Mouse (Mus musculus): ENCODE data around the gene Tubgcp3. TPM values are rescaled to one million over a fixed set of nuclear protein-coding genes. Genes with fewer than 3 reads are reported as not detected.

Tubgcp3 gene
- polyA plus RNA-seq (2014; fragmentation: Nextera tagmentation; extraction: Ambion mirVana) = 59.4 and 61.8 TPM in 2 replicates

DNA sequence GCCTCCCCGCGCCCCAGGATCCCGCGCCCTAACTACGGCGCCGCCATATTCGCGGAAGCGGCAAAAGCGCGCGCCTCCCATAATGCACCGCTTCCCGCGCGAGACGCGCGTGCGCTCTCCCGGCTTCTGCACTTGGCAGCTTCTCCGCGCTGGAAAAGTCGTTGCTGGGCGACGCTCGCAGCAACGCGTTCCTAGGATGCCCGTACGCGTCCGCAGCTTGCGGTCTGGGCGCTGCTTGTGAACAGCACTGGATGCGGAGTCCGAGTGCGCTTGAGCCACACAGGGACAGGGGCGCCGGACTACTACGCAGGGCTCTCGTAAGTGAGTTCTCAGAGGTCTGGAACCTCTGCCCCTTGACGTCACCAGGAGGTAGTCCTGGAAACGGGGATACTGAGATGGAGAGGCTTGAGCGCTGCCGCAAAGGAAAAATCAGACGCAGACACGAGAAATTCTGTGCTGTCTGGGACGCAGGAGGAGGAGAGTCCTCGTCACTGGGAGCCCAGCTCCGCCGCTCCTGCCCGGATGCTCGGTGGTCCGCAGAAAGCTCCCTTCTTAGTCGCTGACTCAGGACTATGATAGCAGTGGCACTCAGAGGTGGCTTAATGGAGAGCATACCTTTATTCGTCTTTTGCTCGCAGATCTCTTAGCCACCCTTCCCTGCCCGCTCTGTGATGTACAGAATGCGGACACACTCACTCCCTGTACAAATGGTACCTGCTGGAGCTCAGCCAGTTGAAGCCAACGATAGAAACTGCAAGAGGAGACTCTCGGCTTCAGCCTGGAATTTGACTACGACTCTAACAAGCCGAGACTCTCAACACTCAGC lies at the start of gene Tubgcp3:
TSS of gene Tubgcp3 (minus strand) at position 193 of the 826 bp plus-strand sequence.
- Histone ChIP-seq H3K27me3 (ENCODE audit: control insufficient read depth, insufficient read depth, low read length) (no peaks in the 10 kb centered on the region), H3K4me1 (ENCODE audit: control insufficient read depth, insufficient read depth, low read length) (peaks cover 10% of the 10 kb centered on the region; the same call in 1 of the 2 replicates), H3K36me3 (ENCODE audit: control insufficient read depth, insufficient read depth, low read length) (no peaks in the 10 kb centered on the region), H3K9me3 (ENCODE audit: control insufficient read depth, low read length) (no peaks in the 10 kb centered on the region), H3K9ac (ENCODE audit: low read length) (peak within 1 kb of the TSS; percentile 92), H3K4me2 (ENCODE audit: low read depth) (peak within 1 kb of the TSS; percentile 85), H3K4me3 (ENCODE audit: low read depth, low read length) (peak within 1 kb of the TSS; percentile 93), H3K27ac (ENCODE audit: low read depth, low read length) (peak within 1 kb of the TSS; percentile 64; the same call in 1 of the 2 replicates)
- DNase-seq (ENCODE audit: low spot score) (peak; percentile 94), ATAC-seq (ENCODE audit: insufficient read depth, low FRiP score, low TSS enrichment) (peak; percentile 88)
- WGBS = 2% methylated on average over 64 of the region's 65 CpGs

DNA sequence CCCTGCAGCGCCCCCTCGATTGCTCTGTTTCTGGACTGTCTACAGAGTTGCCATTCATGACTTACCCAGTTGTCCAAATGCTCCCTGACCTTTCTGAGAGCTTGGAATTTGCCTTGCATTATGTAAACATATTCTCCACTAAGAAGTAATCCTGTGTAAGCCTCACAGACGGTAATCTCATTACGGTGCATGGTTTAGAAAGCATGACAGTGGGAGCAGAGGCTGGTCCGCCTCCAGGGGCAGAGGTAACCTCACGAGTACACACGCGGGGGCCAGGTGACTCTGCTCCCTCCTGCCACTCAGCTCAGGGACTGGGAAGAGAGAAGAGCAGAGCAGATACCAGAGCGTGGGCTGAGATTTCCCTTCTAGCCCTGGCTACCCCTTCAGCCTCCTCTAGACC lies 47.0 kb upstream of the Tubgcp3 start:
- ATAC-seq (ENCODE audit: insufficient read depth, low FRiP score, low TSS enrichment) = no peak
- H3K27ac ChIP-seq (ENCODE audit: low read depth, low read length) = no peak overlapping the region
- H3K9me3 ChIP-seq (ENCODE audit: control insufficient read depth, low read length) = no peaks in the 10 kb centered on the region
- H3K4me1 ChIP-seq (ENCODE audit: control insufficient read depth, insufficient read depth, low read length) = no peaks in the 10 kb centered on the region
- no peaks in the 10 kb centered on the region for H3K36me3 ChIP-seq (ENCODE audit: control insufficient read depth, insufficient read depth, low read length)
- WGBS = 72% methylated on average over 9 of the region's 9 CpGs
- no peak overlapping the region for H3K4me3 ChIP-seq (ENCODE audit: low read depth, low read length)
- DNase-seq (ENCODE audit: low spot score) = no peak
- no peaks in the 10 kb centered on the region for H3K27me3 ChIP-seq (ENCODE audit: control insufficient read depth, insufficient read depth, low read length)
- no peak overlapping the region for H3K9ac ChIP-seq (ENCODE audit: low read length)
- no peak overlapping the region for H3K4me2 ChIP-seq (ENCODE audit: low read depth)

DNA sequence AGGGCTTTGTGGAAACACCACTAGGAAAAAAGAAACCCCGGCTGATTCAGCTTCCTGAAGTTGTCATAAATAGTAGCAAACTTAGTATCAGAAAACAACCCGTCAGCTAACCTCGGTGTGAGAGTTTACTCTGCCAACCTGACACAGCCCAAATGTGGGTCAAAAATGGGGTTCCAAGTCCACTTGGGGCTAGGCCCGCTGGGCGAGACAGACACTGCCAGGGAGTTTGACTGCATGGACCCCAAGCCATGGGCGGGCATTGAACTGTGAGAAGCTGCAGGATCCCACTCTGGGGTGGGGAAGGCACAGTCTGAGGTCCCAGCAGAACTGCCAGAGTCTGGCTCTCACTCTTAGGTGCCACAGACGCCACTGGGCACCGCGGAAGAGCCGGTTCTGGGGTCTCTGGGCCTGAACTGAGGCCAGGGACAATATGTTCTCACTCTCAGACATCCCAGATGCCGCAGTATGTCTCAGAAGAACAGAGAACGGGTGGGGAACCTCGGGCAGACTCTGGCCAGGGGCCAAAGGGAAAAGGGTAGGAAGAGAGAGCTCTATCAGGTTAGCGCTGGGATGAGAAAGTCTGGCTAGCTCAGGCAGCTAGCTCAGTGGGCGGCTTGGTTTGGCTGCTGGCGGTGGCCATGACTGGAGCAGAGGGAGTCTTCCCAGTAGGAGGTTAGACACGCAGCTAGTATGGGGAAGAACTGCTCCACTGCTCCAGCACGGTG lies 44.0 kb upstream of the Tubgcp3 start:
- 88% methylated on average over 18 of the region's 18 CpGs for WGBS
- Histone ChIP-seq H3K27me3 (ENCODE audit: control insufficient read depth, insufficient read depth, low read length) (no peaks in the 10 kb centered on the region), H3K9me3 (ENCODE audit: control insufficient read depth, low read length) (no peaks in the 10 kb centered on the region), H3K9ac (ENCODE audit: low read length) (no peak overlapping the region), H3K4me3 (ENCODE audit: low read depth, low read length) (no peak overlapping the region), H3K27ac (ENCODE audit: low read depth, low read length) (no peak overlapping the region), H3K4me2 (ENCODE audit: low read depth) (no peak overlapping the region), H3K36me3 (ENCODE audit: control insufficient read depth, insufficient read depth, low read length) (no peaks in the 10 kb centered on the region), H3K4me1 (ENCODE audit: control insufficient read depth, insufficient read depth, low read length) (no peaks in the 10 kb centered on the region)
- DNase-seq (ENCODE audit: low spot score) = no peak
- ATAC-seq (ENCODE audit: insufficient read depth, low FRiP score, low TSS enrichment) = no peak

DNA sequence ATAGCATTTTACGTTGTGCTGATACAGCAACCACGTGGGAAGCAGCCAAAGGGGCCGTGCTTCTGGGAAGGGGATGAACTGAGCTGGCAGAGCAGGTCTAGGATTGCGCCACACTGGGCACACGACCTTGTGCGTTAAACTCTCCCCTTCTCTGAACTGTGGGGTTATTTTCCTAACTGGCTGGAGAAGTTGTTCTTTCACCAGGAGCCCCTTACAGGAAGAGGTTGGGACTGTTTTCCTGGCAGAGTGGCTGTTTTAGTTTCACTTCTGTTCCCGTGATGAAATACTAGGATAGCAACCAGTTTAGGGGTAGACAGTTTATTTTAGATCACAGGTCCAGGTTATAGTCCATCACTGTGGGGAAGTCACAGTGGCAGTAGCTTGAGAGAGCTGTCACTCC lies 39.6 kb upstream of the Tubgcp3 start:
- ATAC-seq (ENCODE audit: insufficient read depth, low FRiP score, low TSS enrichment) = no peak
- WGBS = 75% methylated on average over 7 of the region's 7 CpGs
- no peak overlapping the region for H3K27ac ChIP-seq (ENCODE audit: low read depth, low read length)

DNA sequence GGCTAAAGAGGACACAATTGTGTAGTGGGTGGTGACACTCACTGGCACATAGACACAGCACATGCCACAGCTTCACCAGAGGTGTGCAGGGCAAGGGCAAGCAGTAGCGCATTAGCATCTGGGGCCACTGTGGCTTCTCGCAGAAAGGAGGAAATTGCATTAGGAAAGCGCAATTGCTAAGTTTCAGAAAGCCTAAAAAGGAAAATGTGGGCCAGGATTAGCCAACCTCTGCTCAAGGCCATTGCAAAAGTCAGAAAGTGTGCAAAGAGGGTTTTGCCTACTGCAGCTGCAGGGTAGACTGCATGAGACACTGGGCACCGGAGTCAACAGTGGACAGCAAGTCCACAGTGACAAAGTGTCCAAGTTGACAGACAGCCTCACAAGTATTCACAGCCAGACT lies 31.5 kb upstream of the Tubgcp3 start:
- H3K9me3 ChIP-seq (ENCODE audit: control insufficient read depth, low read length) = no peaks in the 10 kb centered on the region; the same call in 1 of the 2 replicates
- no peak for ATAC-seq (ENCODE audit: insufficient read depth, low FRiP score, low TSS enrichment)
- H3K4me1 ChIP-seq (ENCODE audit: control insufficient read depth, insufficient read depth, low read length) = no peaks in the 10 kb centered on the region
- no peaks in the 10 kb centered on the region for H3K36me3 ChIP-seq (ENCODE audit: control insufficient read depth, insufficient read depth, low read length)
- no peaks in the 10 kb centered on the region for H3K27me3 ChIP-seq (ENCODE audit: control insufficient read depth, insufficient read depth, low read length)
- no peak overlapping the region for H3K4me3 ChIP-seq (ENCODE audit: low read depth, low read length)
- H3K9ac ChIP-seq (ENCODE audit: low read length) = no peak overlapping the region
- DNase-seq (ENCODE audit: low spot score) = no peak
- no peak overlapping the region for H3K4me2 ChIP-seq (ENCODE audit: low read depth)
- no peak overlapping the region for H3K27ac ChIP-seq (ENCODE audit: low read depth, low read length)
- WGBS = 84% methylated on average over 4 of the region's 4 CpGs

More for the DNA sequence above, 39.6 kb upstream of the Tubgcp3 start:
- H3K4me1 ChIP-seq (ENCODE audit: control insufficient read depth, insufficient read depth, low read length) = no peaks in the 10 kb centered on the region
- no peak for DNase-seq (ENCODE audit: low spot score)
- no peak overlapping the region for H3K4me3 ChIP-seq (ENCODE audit: low read depth, low read length)
- H3K36me3 ChIP-seq (ENCODE audit: control insufficient read depth, insufficient read depth, low read length) = no peaks in the 10 kb centered on the region
- no peak overlapping the region for H3K4me2 ChIP-seq (ENCODE audit: low read depth)
- no peaks in the 10 kb centered on the region; the same call in 1 of the 2 replicates for H3K9me3 ChIP-seq (ENCODE audit: control insufficient read depth, low read length)
- no peak overlapping the region for H3K9ac ChIP-seq (ENCODE audit: low read length)
- H3K27me3 ChIP-seq (ENCODE audit: control insufficient read depth, insufficient read depth, low read length) = no peaks in the 10 kb centered on the region

DNA sequence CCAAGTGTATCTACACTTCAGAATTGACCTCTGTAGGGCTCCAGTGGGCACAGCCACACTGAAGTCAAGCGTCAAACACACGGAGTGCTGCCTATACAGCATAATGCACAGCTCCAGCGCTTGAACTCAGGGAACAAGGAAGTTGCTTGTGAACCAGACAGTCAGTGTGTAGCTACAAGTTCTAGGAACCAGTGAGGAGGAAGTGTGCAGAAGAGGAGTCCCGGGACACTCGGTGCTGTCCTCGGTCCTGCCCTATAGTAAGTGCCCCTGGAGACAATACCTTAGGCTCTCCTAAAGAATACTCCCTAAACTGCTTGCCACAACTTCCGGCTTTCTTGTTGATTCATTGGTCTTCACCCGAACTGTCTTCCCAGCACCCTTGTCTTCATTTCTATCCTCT lies 30.2 kb upstream of the Tubgcp3 start:
- ATAC-seq (ENCODE audit: insufficient read depth, low FRiP score, low TSS enrichment) (no peak), DNase-seq (ENCODE audit: low spot score) (no peak)
- Histone ChIP-seq H3K4me2 (ENCODE audit: low read depth) (no peak overlapping the region), H3K4me3 (ENCODE audit: low read depth, low read length) (no peak overlapping the region), H3K27ac (ENCODE audit: low read depth, low read length) (no peak overlapping the region), H3K9me3 (ENCODE audit: control insufficient read depth, low read length) (no peaks in the 10 kb centered on the region; the same call in 1 of the 2 replicates), H3K4me1 (ENCODE audit: control insufficient read depth, insufficient read depth, low read length) (no peaks in the 10 kb centered on the region), H3K27me3 (ENCODE audit: control insufficient read depth, insufficient read depth, low read length) (no peaks in the 10 kb centered on the region), H3K9ac (ENCODE audit: low read length) (no peak overlapping the region), H3K36me3 (ENCODE audit: control insufficient read depth, insufficient read depth, low read length) (no peaks in the 10 kb centered on the region)
- 55% methylated on average over 8 of the region's 8 CpGs for WGBS

DNA sequence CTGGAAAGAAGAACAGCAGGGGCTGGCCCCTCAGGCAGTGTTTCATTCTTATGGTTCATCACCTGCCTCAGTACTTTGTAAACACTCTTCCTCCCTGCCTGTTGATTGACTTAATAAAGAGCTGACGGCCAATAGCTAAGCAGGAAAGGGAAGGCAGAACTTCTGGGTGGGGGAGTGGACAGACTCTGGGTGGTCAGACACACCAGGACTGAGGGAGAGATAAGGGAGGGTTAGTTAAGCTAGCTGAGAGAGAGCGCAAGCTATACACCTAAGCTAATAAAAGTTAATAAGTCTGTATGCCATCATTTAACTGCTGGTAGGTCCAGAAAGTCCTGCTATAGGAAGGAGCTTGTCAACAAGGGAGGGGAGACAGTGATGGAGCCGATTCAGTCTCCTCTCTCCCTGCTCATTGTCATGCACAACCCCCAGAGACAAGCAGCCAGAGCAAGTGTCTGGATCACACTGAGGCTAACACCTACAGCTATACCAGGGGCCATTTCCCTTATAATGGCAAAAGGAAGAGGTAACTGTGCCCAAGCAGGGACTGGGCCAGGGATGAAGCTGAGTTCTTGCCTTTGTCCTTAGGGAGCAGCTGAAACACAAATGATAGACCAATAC lies 26.7 kb upstream of the Tubgcp3 start:
- DNase-seq (ENCODE audit: low spot score) (no peak), ATAC-seq (ENCODE audit: insufficient read depth, low FRiP score, low TSS enrichment) (no peak)
- Histone ChIP-seq H3K4me3 (ENCODE audit: low read depth, low read length) (no peak overlapping the region), H3K4me2 (ENCODE audit: low read depth) (no peak overlapping the region), H3K27me3 (ENCODE audit: control insufficient read depth, insufficient read depth, low read length) (no peaks in the 10 kb centered on the region), H3K4me1 (ENCODE audit: control insufficient read depth, insufficient read depth, low read length) (no peaks in the 10 kb centered on the region), H3K36me3 (ENCODE audit: control insufficient read depth, insufficient read depth, low read length) (no peaks in the 10 kb centered on the region), H3K9me3 (ENCODE audit: control insufficient read depth, low read length) (no peaks in the 10 kb centered on the region), H3K27ac (ENCODE audit: low read depth, low read length) (no peak overlapping the region), H3K9ac (ENCODE audit: low read length) (no peak overlapping the region)
- WGBS = 33% methylated on average over 3 of the region's 3 CpGs

DNA sequence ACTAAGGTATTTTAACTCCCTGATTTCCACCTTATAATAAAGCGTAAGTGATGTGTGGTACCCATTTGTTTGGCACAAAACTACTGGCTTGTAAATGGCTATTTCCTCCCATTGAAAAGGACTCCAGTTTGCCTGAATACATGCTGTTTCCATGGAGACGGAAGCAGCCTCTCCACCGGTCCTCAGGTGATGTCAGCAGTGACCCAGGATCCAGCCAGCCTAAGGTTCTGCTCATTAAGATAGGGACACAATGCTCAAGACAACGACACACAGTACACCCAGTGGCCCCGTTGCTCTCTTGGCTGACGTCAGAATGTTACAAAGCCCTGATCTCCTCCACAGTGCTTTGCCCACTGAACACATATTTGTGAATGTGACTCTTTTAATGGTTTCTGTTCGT lies 16.8 kb upstream of the Tubgcp3 start:
- Histone ChIP-seq H3K27me3 (ENCODE audit: control insufficient read depth, insufficient read depth, low read length) (no peaks in the 10 kb centered on the region), H3K4me2 (ENCODE audit: low read depth) (no peak overlapping the region), H3K9ac (ENCODE audit: low read length) (no peak overlapping the region), H3K36me3 (ENCODE audit: control insufficient read depth, insufficient read depth, low read length) (no peaks in the 10 kb centered on the region), H3K4me3 (ENCODE audit: low read depth, low read length) (no peak overlapping the region), H3K27ac (ENCODE audit: low read depth, low read length) (no peak overlapping the region), H3K4me1 (ENCODE audit: control insufficient read depth, insufficient read depth, low read length) (no peaks in the 10 kb centered on the region), H3K9me3 (ENCODE audit: control insufficient read depth, low read length) (no peaks in the 10 kb centered on the region)
- WGBS = 60% methylated on average over 7 of the region's 7 CpGs
- ATAC-seq (ENCODE audit: insufficient read depth, low FRiP score, low TSS enrichment) (no peak), DNase-seq (ENCODE audit: low spot score) (no peak)

Measured in neural tube, embryonic 11.5 days (tissue).